ENCODE assay signal across 22 mouse cellular contexts in genomic region chr5:21706546-21706945, GRCm38 (mm10).
"Had no signal": no experiment of that assay in that cellular context is flagged by ENCODE, and none has a peak within 500 bp of the region (broad histone marks: within the 10 kb centered on the region; RNA-seq: fewer than 3 reads in every experiment).

No protein-coding gene starts in this region.

- H3K4me2 ChIP-seq: limb, embryonic 12.5 days; limb, embryonic 15.5 days; liver, embryonic 11.5 days; lung, embryonic 15.5 days; midbrain, embryonic 13.5 days; neural tube, embryonic 13.5 days; stomach, embryonic 15.5 days had no signal

- H3K36me3 ChIP-seq: limb, embryonic 12.5 days; limb, embryonic 15.5 days; lung, embryonic 15.5 days; midbrain, embryonic 10.5 days; midbrain, embryonic 13.5 days; neural tube, embryonic 13.5 days; stomach, embryonic 15.5 days had no signal

- H3K4me1 ChIP-seq: limb, embryonic 12.5 days; limb, embryonic 15.5 days; midbrain, embryonic 13.5 days; neural tube, embryonic 13.5 days; stomach, embryonic 15.5 days had no signal

- H3K27me3 ChIP-seq: limb, embryonic 12.5 days; limb, embryonic 15.5 days; lung, embryonic 15.5 days; midbrain, embryonic 13.5 days; neural tube, embryonic 13.5 days; stomach, embryonic 15.5 days had no signal

- H3K9ac ChIP-seq: limb, embryonic 12.5 days; limb, embryonic 15.5 days; liver, embryonic 14.5 days; lung, embryonic 15.5 days; midbrain, embryonic 13.5 days; neural tube, embryonic 13.5 days; stomach, embryonic 15.5 days had no signal

- DNase-seq: kidney, adult 9 months; left cerebral cortex, postnatal 4 days; lung, adult 18-20 months; lung, postnatal 10 days; lung, postnatal 36 days; retina, postnatal 1 day; right cerebral cortex, postnatal 25 days; spleen, adult 18-20 months; thymus, adult 18-20 months; thymus, postnatal 36 days had no signal

- H3K4me3 ChIP-seq: limb, embryonic 12.5 days; limb, embryonic 15.5 days; lung, embryonic 15.5 days; megakaryocyte, embryonic 14.5 days; midbrain, embryonic 10.5 days; midbrain, embryonic 13.5 days; myocyte; neural tube, embryonic 13.5 days; stomach, embryonic 15.5 days had no signal

- ATAC-seq: midbrain, embryonic 13.5 days; midbrain, embryonic 16.5 days had no signal

- H3K9me3 ChIP-seq: limb, embryonic 15.5 days; lung, embryonic 15.5 days; midbrain, embryonic 10.5 days; midbrain, embryonic 13.5 days; neural tube, embryonic 13.5 days; stomach, embryonic 15.5 days had no signal

- H3K27ac ChIP-seq: limb, embryonic 12.5 days; limb, embryonic 15.5 days; liver, embryonic 14.5 days; lung, embryonic 15.5 days; midbrain, embryonic 10.5 days; midbrain, embryonic 13.5 days; neural tube, embryonic 13.5 days; stomach, embryonic 15.5 days had no signal
